Mouse (Mus musculus): ENCODE data around the gene Eno3. TPM values are rescaled to one million over a fixed set of nuclear protein-coding genes. Genes with fewer than 3 reads are reported as not detected.

The Eno3 gene
- polyA plus RNA-seq, 1 experiment: 15.7 TPM

DNA sequence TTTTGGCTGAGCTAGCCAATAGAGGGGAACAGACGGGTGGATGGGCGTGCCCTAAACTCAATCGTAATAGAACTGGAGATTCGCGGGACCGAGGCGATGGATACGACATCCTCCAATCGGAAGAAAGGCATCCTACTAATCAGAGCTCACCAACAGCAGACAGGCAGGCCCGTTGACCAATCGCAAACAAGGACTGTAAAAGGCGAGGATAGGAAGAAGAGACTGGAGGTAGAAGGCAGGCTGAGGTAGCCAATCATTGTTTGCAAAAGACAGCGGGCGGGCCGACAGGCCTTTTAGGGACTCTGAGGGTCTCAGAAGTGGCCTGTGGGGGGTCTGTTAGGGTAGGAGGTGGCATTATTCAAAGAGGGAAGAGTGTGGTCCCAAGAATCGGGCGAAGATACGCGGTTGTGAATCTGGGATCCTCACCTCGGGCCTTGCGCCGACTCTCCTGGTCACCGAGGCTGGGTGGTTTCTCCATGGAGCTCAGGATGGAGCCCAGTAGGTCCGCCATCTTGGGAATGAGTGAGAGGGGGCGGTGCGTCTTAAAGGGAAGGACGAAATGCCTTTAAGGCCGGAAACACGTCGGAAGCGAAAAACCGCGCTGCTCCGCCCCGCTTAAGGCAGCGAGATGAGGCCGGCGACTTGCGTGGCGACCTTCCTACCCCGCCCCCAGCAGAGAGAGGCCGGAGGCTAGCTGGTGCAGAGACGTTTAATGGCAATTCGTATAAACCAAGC lies 11.9 kb downstream of the Eno3 start, which contains the start of gene Spag7:
TSS of gene Spag7 (minus strand) at position 646 of the 735 bp plus-strand sequence.
- Histone ChIP-seq H3K27ac (ENCODE audit: insufficient read depth, low read length) (peak within 1 kb of the TSS; percentile 94), H3K9ac (ENCODE audit: low read depth, poor library complexity, severe bottlenecking) (peak within 1 kb of the TSS; percentile 84), H3K4me3 (ENCODE audit: low read depth, low read length) (peak within 1 kb of the TSS; percentile 95), H3K4me1 (ENCODE audit: control insufficient read depth, insufficient read depth, low read length) (peaks cover 2% of the 10 kb centered on the region), H3K9me3 (replicated peaks; ENCODE audit: control insufficient read depth, insufficient read depth, low read length, poor library complexity, severe bottlenecking) (no peaks in the 10 kb centered on the region), H3K36me3 (ENCODE audit: control insufficient read depth, insufficient read depth, low read length, poor library complexity, severe bottlenecking) (peaks cover 25% of the 10 kb centered on the region), H3K27me3 (ENCODE audit: control insufficient read depth, insufficient read depth, low read length, poor library complexity, severe bottlenecking) (no peaks in the 10 kb centered on the region)
- TF ChIP-seq POLR2A (IDR thresholded peaks at IDR 0.05; ENCODE audit: insufficient read depth, low read length): no peak
- no peak for TF ChIP-seq CTCF (IDR thresholded peaks at IDR 0.05; ENCODE audit: low read depth, low read length)
- TF ChIP-seq EP300 (IDR thresholded peaks at IDR 0.05; ENCODE audit: insufficient read depth, low read depth, low read length): no peak

DNA sequence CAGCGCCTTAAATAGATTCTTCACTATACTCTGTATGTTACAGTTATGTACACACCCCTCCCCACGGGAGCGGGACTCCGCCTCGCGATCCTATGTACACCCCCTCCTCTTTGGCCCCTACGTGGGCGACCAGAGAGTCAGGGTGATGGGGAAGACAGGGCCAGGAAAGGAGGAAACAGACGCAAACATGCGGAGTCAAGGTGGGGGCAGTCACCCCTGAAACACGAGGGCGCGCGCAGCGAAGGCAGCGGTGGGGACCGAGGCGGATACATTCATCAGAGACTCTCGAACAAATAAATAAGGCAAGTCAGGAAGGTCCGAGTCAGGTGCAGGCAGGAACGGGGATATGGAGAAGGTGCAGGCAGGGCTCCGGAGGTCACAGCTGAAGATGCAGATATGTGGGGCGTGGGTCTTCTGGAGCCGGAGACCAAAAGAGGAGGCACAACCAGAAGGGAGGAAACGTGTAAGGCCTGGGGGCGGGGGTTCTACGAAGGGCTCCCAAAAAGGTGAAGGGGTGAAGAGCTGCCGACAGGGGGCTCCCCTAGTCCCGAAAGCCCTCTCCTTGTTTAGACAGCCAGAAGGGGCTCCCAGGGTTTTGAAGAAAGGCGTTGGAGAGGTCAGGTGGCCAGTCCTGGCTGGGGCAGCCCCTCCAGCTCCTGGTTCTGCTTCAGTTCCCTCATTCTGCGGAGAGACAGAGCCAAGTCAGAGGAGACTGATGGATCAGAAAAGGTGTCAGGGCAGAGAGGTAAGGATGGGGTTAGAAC lies 12.8 kb downstream of the Eno3 start:
- TF ChIP-seq EP300 (IDR thresholded peaks at IDR 0.05; ENCODE audit: insufficient read depth, low read depth, low read length): no peak
- no peak for TF ChIP-seq POLR2A (IDR thresholded peaks at IDR 0.05; ENCODE audit: insufficient read depth, low read length)
- peak; percentile 46 for TF ChIP-seq CTCF (IDR thresholded peaks at IDR 0.05; ENCODE audit: low read depth, low read length)
- Histone ChIP-seq H3K36me3 (ENCODE audit: control insufficient read depth, insufficient read depth, low read length, poor library complexity, severe bottlenecking) (peaks cover 17% of the 10 kb centered on the region), H3K4me3 (ENCODE audit: low read depth, low read length) (peak overlapping the region; percentile 95), H3K27me3 (ENCODE audit: control insufficient read depth, insufficient read depth, low read length, poor library complexity, severe bottlenecking) (no peaks in the 10 kb centered on the region), H3K9ac (ENCODE audit: low read depth, poor library complexity, severe bottlenecking) (peak overlapping the region; percentile 84), H3K9me3 (replicated peaks; ENCODE audit: control insufficient read depth, insufficient read depth, low read length, poor library complexity, severe bottlenecking) (no peaks in the 10 kb centered on the region), H3K4me1 (ENCODE audit: control insufficient read depth, insufficient read depth, low read length) (peaks cover 2% of the 10 kb centered on the region), H3K27ac (ENCODE audit: insufficient read depth, low read length) (peak overlapping the region; percentile 76)

DNA sequence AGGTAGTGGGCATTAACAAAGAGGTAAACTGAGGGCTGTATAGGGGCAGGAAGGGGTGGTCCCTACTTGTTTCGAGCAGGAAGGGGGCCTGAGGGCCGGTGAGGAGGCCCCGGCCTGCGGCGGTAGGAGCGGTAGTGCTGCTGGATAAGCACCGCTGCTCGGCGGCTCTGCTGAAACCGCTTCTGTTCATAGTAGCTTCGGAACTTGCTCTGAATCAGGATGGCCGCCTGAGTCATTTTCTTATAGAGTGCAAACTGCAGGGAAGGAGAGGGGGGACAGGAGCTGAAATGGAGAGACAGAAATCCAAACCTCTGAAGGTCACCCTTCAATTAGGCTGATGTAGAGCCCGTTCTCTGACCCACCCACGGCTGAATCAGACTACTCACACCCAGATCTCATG lies 13.5 kb downstream of the Eno3 start:
- no peaks in the 10 kb centered on the region for H3K27me3 ChIP-seq (ENCODE audit: control insufficient read depth, insufficient read depth, low read length, poor library complexity, severe bottlenecking)
- peak overlapping the region; percentile 76 for H3K27ac ChIP-seq (ENCODE audit: insufficient read depth, low read length)
- TF ChIP-seq EP300 (IDR thresholded peaks at IDR 0.05; ENCODE audit: insufficient read depth, low read depth, low read length) (no peak), POLR2A (IDR thresholded peaks at IDR 0.05; ENCODE audit: insufficient read depth, low read length) (no peak), CTCF (IDR thresholded peaks at IDR 0.05; ENCODE audit: low read depth, low read length) (no peak)
- peak overlapping the region; percentile 84 for H3K9ac ChIP-seq (ENCODE audit: low read depth, poor library complexity, severe bottlenecking)
- H3K9me3 ChIP-seq (replicated peaks; ENCODE audit: control insufficient read depth, insufficient read depth, low read length, poor library complexity, severe bottlenecking): no peaks in the 10 kb centered on the region
- peaks cover 2% of the 10 kb centered on the region for H3K4me1 ChIP-seq (ENCODE audit: control insufficient read depth, insufficient read depth, low read length)
- H3K4me3 ChIP-seq (ENCODE audit: low read depth, low read length): peak overlapping the region; percentile 95
- H3K36me3 ChIP-seq (ENCODE audit: control insufficient read depth, insufficient read depth, low read length, poor library complexity, severe bottlenecking): peaks cover 11% of the 10 kb centered on the region

DNA sequence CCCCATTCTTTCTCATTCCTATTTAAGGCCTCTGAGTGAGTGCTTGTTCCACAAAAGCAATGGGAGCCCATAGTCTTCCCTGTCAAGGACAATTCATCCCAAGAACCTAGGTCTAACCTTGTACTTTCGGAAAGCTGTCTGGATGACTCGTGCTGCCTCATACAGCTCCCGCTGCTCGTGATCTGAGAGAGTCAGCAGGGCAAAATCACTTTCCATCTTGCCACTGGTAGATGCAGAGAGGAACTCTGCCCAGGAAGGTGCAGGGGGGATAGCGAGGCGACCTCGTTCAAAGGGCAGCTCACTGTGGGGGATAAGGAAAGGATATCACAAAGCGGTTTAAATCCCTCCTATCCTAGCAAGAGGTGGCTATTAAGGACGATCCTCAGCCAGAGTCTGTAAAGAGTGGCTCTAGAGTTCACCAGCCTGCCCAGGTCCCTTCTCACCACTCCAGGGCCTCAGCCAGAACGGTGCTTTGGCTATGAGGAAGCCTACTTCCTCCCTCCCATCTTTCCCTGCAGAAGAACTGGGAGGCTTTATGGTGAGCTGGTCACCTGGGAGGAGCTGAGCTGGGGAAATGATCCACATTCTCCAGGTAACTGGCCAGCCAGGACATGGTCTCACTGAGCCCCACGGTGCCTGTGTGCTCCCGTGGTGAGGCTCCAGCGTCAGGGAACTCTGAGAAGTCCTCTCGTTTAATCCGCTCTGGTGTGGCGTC lies 14.5 kb downstream of the Eno3 start:
- TF ChIP-seq EP300 (IDR thresholded peaks at IDR 0.05; ENCODE audit: insufficient read depth, low read depth, low read length) (no peak), CTCF (IDR thresholded peaks at IDR 0.05; ENCODE audit: low read depth, low read length) (no peak), POLR2A (IDR thresholded peaks at IDR 0.05; ENCODE audit: insufficient read depth, low read length) (no peak)
- Histone ChIP-seq H3K9me3 (replicated peaks; ENCODE audit: control insufficient read depth, insufficient read depth, low read length, poor library complexity, severe bottlenecking) (no peaks in the 10 kb centered on the region), H3K27me3 (ENCODE audit: control insufficient read depth, insufficient read depth, low read length, poor library complexity, severe bottlenecking) (no peaks in the 10 kb centered on the region), H3K9ac (ENCODE audit: low read depth, poor library complexity, severe bottlenecking) (peak overlapping the region; percentile 84; the same call in 1 of the 2 replicates), H3K4me3 (ENCODE audit: low read depth, low read length) (no peak overlapping the region), H3K27ac (ENCODE audit: insufficient read depth, low read length) (no peak overlapping the region), H3K4me1 (ENCODE audit: control insufficient read depth, insufficient read depth, low read length) (peaks cover 2% of the 10 kb centered on the region), H3K36me3 (ENCODE audit: control insufficient read depth, insufficient read depth, low read length, poor library complexity, severe bottlenecking) (peaks cover 6% of the 10 kb centered on the region)

DNA sequence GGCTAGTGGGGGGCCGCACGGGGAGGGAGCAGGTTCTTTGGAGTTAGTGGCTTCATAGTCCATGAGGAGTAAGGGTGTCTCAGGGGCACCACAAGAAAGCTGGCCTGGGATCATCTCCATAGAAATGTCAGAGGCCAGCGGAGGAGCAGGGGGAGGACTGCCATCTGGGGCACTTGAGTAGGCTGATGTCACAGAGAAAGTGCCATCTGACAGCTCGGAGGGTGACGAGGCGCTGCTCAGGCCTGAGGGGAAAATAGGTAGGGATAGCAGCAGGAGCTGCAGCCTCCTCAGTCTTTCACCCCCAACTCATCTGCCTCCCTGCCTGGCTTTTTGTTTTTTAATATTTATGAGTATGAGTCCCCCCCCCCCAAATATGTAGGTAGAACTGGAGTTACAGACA lies 17.0 kb downstream of the Eno3 start:
- H3K27ac ChIP-seq (ENCODE audit: insufficient read depth, low read length): no peak overlapping the region
- H3K4me1 ChIP-seq (ENCODE audit: control insufficient read depth, insufficient read depth, low read length): peaks cover 2% of the 10 kb centered on the region
- no peaks in the 10 kb centered on the region for H3K36me3 ChIP-seq (ENCODE audit: control insufficient read depth, insufficient read depth, low read length, poor library complexity, severe bottlenecking)
- TF ChIP-seq CTCF (IDR thresholded peaks at IDR 0.05; ENCODE audit: low read depth, low read length): no peak
- no peaks in the 10 kb centered on the region for H3K27me3 ChIP-seq (ENCODE audit: control insufficient read depth, insufficient read depth, low read length, poor library complexity, severe bottlenecking)
- H3K4me3 ChIP-seq (ENCODE audit: low read depth, low read length): no peak overlapping the region
- H3K9me3 ChIP-seq (replicated peaks; ENCODE audit: control insufficient read depth, insufficient read depth, low read length, poor library complexity, severe bottlenecking): no peaks in the 10 kb centered on the region
- H3K9ac ChIP-seq (ENCODE audit: low read depth, poor library complexity, severe bottlenecking): no peak overlapping the region; the same call in 1 of the 2 replicates
